Mouse (Mus musculus) spleen, postnatal 4 days (tissue): ENCODE data around the gene Olfr196.
"Not testable (repeated sequence)": the region's sequence is repeated elsewhere in the genome, so short reads cannot be mapped to it uniquely, and the experiment has no call there.

ENCODE experiments used
- DNase-seq, 2 experiments: peaks; one replicate each; pipeline ENCODE4 v3.0.0; 2022; ENCODE audit warnings: low spot score in 2 of 2

The Olfr196 gene

GRCm38 (mm10) chr16:59170354-59170753, at the start of gene Olfr196:
Olfr196 (minus strand) TSS chr16:59170454.
- DNase-seq, result no peak

- not testable (repeated sequence) for DNase-seq
Measured at GRCm38 (mm10) chr16:59219667-59220066, 49.4 kb upstream of the Olfr196 start, which contains the start of gene Olfr199. Olfr199 (minus strand) TSS chr16:59219767.

- DNase-seq, result not testable (repeated sequence)
Measured at GRCm38 (mm10) chr16:59217861-59218260, 47.6 kb upstream of the Olfr196 start.

GRCm38 (mm10) chr16:59203433-59203832, 33.2 kb upstream of the Olfr196 start, which contains the start of gene Olfr198:
Olfr198 (minus strand) TSS chr16:59203533.
- not testable (repeated sequence) for DNase-seq

- no peak for DNase-seq
Measured at GRCm38 (mm10) chr16:59151996-59152395, 18.3 kb downstream of the Olfr196 start.

- DNase-seq, result no peak
Measured at GRCm38 (mm10) chr16:59146746-59147145, 23.5 kb downstream of the Olfr196 start, which contains the start of gene Olfr195. Olfr195 (plus strand) TSS chr16:59147046.

GRCm38 (mm10) chr16:59141105-59141504, 29.1 kb downstream of the Olfr196 start:
- no peak for DNase-seq

- no peak for DNase-seq
Measured at GRCm38 (mm10) chr16:59130740-59131139, 39.5 kb downstream of the Olfr196 start.

- no peak for DNase-seq
Measured at GRCm38 (mm10) chr16:59120969-59121368, 49.3 kb downstream of the Olfr196 start, which contains the start of gene Olfr194. Olfr194 (minus strand) TSS chr16:59121069.
